Mouse (Mus musculus) cerebellum, adult 2 months (tissue): Measurements from ENCODE around the gene Fgf6.

Experiments
- CTCF ChIP-seq: fragments of 200-500 bp; IDR thresholded peaks from 2 replicates; pipeline ENCODE4 v1.5.1; 2011; ENCODE audit warnings: low read depth, mild to moderate bottlenecking, control low read depth, low read length, moderate library complexity, borderline replicate concordance; ENCODE audit not compliant: insufficient read depth
- POLR2A ChIP-seq: fragments of 200-500 bp; IDR thresholded peaks from 2 replicates; pipeline ENCODE4 v1.6.1; 2011; ENCODE audit warnings: low read length, control low read depth, borderline replicate concordance; ENCODE audit not compliant: insufficient read depth

GRCm38 (mm10) chr6:126995494-126995893 is 19.9 kb upstream of the Fgf6 start:
- TF ChIP-seq CTCF: no peak
- no peak for TF ChIP-seq POLR2A
